Comparison of ENCODE assay signal across 22 mouse cellular contexts in genomic region chr8:126978028-126978427, GRCm38 (mm10). TPM values are rescaled to one million over a fixed set of nuclear protein-coding genes. Genes with fewer than 3 reads are reported as not detected.
DNase-seq lines count a peak whose midpoint lies in the region; ATAC-seq and TF ChIP-seq lines count a peak whose summit lies in the region.
"Had no signal": no experiment of that assay in that cellular context is flagged by ENCODE, and none has a peak within 500 bp of the region (broad histone marks: within the 10 kb centered on the region; RNA-seq: fewer than 3 reads in every experiment).

No protein-coding gene starts in this region.

- no peak overlapping the region for H3K9ac ChIP-seq in heart, embryonic 12.5 days
- H3K9ac ChIP-seq in ES-E14 (ENCODE audit: insufficient read depth, low read depth, low read length, poor library complexity, severe bottlenecking), result 0 out of 2 replicates have a peak overlapping the region, but pooled peaks have one; percentile 6
- H3K9ac ChIP-seq: embryonic facial prominence, embryonic 12.5 days; forebrain, embryonic 12.5 days; forebrain, postnatal 0 days had no signal

- H3K4me1 ChIP-seq in heart, embryonic 12.5 days (replicated peaks), result no peaks in the 10 kb centered on the region
- H3K4me1 ChIP-seq in ES-E14 (ENCODE audit: control insufficient read depth in 2 of 2, insufficient read depth in 2 of 2, low read length in 2 of 2, poor library complexity in 1 of 2), result peaks cover 1 to 3% of the 10 kb centered on the region in 2 experiments; a peak in 1 of 4 replicates
- H3K4me1 ChIP-seq: embryonic facial prominence, embryonic 12.5 days had no signal

- in situ Hi-C loops in ES-E14 (cut with MboI; ENCODE audit: low sequenced_read_pairs in 2 of 2, unreplicated experiment in 2 of 2), result no loop called here

- no peak overlapping the region for H3K27ac ChIP-seq in heart, embryonic 12.5 days (ENCODE audit: poor library complexity, severe bottlenecking)
- H3K27ac ChIP-seq in ES-E14 (ENCODE audit: insufficient read depth, low read depth, low read length, poor library complexity, severe bottlenecking), result no peak overlapping the region
- H3K27ac ChIP-seq: embryonic facial prominence, embryonic 10.5 days; embryonic facial prominence, embryonic 12.5 days; forebrain, embryonic 12.5 days had no signal

- H3K4me3 ChIP-seq in heart, embryonic 12.5 days, result no peak overlapping the region
- H3K4me3 ChIP-seq in ES-E14 (ENCODE audit: insufficient read depth in 1 of 2, low read depth in 1 of 2, low read length in 2 of 2, poor library complexity in 1 of 2, severe bottlenecking in 1 of 2) (no peak overlapping the region), myocyte (peak overlapping the region; percentile 15)
- H3K4me3 ChIP-seq: embryonic facial prominence, embryonic 10.5 days; forebrain, embryonic 12.5 days had no signal

- no peak overlapping the region for H3ac ChIP-seq in myocyte (ENCODE audit: control insufficient read depth, insufficient read length)

- H3K79me2 ChIP-seq in myocyte (ENCODE audit: control insufficient read depth, insufficient read depth), result no peaks in the 10 kb centered on the region

- peak; percentile 74 for DNase-seq in heart, adult 11 months
- no peak for DNase-seq in ES-E14 (ENCODE audit: low read depth, low spot score)
- DNase-seq in adrenal gland, adult 2 months, result no peak
- no peak for DNase-seq in embryo, embryonic 10 days (ENCODE audit: low spot score)
- DNase-seq: adrenal gland, postnatal 10 days; adrenal gland, postnatal 25 days; cerebellum, adult 11 months; cerebellum, adult 18-20 months; cerebellum, adult 8-10 months; cerebellum, adult 9-11 months; cerebellum, postnatal 14 days; cerebellum, postnatal 36 days; forebrain, postnatal 0 days had no signal

- ATAC-seq in heart, embryonic 12.5 days (ENCODE audit: insufficient number of reproducible peaks, low FRiP score), result no peak
- ATAC-seq: activated CD4-positive, CD25-positive, alpha-beta regulatory T cell, adult 4 months; forebrain, embryonic 14.5 days; forebrain, postnatal 0 days; Patski had no signal

- no peaks in the 10 kb centered on the region for H3K9me3 ChIP-seq in heart, embryonic 12.5 days (replicated peaks)
- H3K9me3 ChIP-seq in ES-E14 (ENCODE audit: control insufficient read depth, insufficient read depth, low read depth, low read length), result no peaks in the 10 kb centered on the region
- H3K9me3 ChIP-seq: embryonic facial prominence, embryonic 10.5 days; embryonic facial prominence, embryonic 12.5 days; forebrain, embryonic 12.5 days; G1E had no signal

- H3K4me2 ChIP-seq in heart, embryonic 12.5 days, result no peak overlapping the region
- no peak overlapping the region for H3K4me2 ChIP-seq in myocyte (ENCODE audit: low read depth)

- TF ChIP-seq POLR2A in myocyte (IDR thresholded peaks at IDR 0.05; ENCODE audit: insufficient read length, low read depth), result no peak

- 80% methylated on average over 10 of the region's 10 CpGs for WGBS in heart, embryonic 12.5 days

- peaks cover 8% of the 10 kb centered on the region; the same call in 1 of the 2 replicates for H3K27me3 ChIP-seq in heart, embryonic 12.5 days (replicated peaks)
- H3K27me3 ChIP-seq in myocyte (ENCODE audit: control insufficient read depth, insufficient read depth, insufficient read length), result no peaks in the 10 kb centered on the region

- no peaks in the 10 kb centered on the region for H3K36me3 ChIP-seq in heart, embryonic 12.5 days
- no peaks in the 10 kb centered on the region for H3K36me3 ChIP-seq in ES-E14 (ENCODE audit: control insufficient read depth, insufficient read depth, low read length, poor library complexity, severe bottlenecking)
- H3K36me3 ChIP-seq in myocyte (ENCODE audit: control insufficient read depth, insufficient read depth), result no peaks in the 10 kb centered on the region
- H3K36me3 ChIP-seq: embryonic facial prominence, embryonic 10.5 days; embryonic facial prominence, embryonic 12.5 days; forebrain, embryonic 12.5 days; G1E had no signal

TF ChIP-seq in ES-E14, 5 proteins besides CTCF, POLR2A, EP300 and RAD21:
- TF ChIP-seq ZC3H11A (IDR thresholded peaks at IDR 0.05; ENCODE audit: borderline replicate concordance, low read depth, low read length), result no peak
- no peak for TF ChIP-seq HCFC1 (IDR thresholded peaks at IDR 0.05; ENCODE audit: borderline replicate concordance, insufficient read depth, low read length)
- no peak for TF ChIP-seq CHD2 (IDR thresholded peaks at IDR 0.05; ENCODE audit: low read depth, low read length)
- no peak for TF ChIP-seq MAFK (IDR thresholded peaks at IDR 0.05; ENCODE audit: insufficient read depth, low read depth, low read length)

TF ChIP-seq in myocyte, 11 proteins besides CTCF, POLR2A, EP300 and RAD21:
- TF ChIP-seq CEBPB (IDR thresholded peaks at IDR 0.05; ENCODE audit: insufficient read depth, poor library complexity, severe bottlenecking) (no peak), E2F4 (IDR thresholded peaks at IDR 0.05; ENCODE audit: insufficient read depth) (no peak), TCF12 (IDR thresholded peaks at IDR 0.05; ENCODE audit: insufficient read depth, poor library complexity, severe bottlenecking) (no peak), MAX (IDR thresholded peaks at IDR 0.05; ENCODE audit: low read depth) (no peak), POLR2AphosphoS2 (IDR thresholded peaks at IDR 0.05; ENCODE audit: insufficient read length, low read depth) (no peak), SRF (IDR thresholded peaks at IDR 0.05; ENCODE audit: control insufficient read depth, insufficient read length, low read depth) (no peak), USF1 (IDR thresholded peaks at IDR 0.05; ENCODE audit: low read depth) (no peak), MYOG (IDR thresholded peaks at IDR 0.05; ENCODE audit: control insufficient read depth in 1 of 3, insufficient read depth in 1 of 3, insufficient read length in 2 of 3, low read depth in 2 of 3) (no peak), REST (IDR thresholded peaks at IDR 0.05; ENCODE audit: insufficient read depth, insufficient read length) (no peak), TCF3 (IDR thresholded peaks at IDR 0.05; ENCODE audit: insufficient read length, low read depth) (no peak), MYOD1 (IDR thresholded peaks at IDR 0.05; ENCODE audit: control insufficient read depth in 1 of 3, insufficient read length in 2 of 3, low read depth in 2 of 3) (no peak)

RNA-seq across cellular contexts. Expression of gene Rbm34, which starts 7.2 kb away (rescaled TPM):
- 16.8 and 17.9 TPM in 2 replicates for polyA plus RNA-seq in heart, embryonic 12.5 days (2016; fragmentation: Nextera tagmentation; extraction: Ambion mirVana)
- total RNA-seq in ES-E14 (2012; rRNA removed), result 22.4 and 32.5 TPM in 2 replicates
- polyA plus RNA-seq in myocyte (2012; fragmentation: generic; extraction: Trizol), result 4.9 TPM
- total RNA-seq in adrenal gland, adult 2 months (2021), result 10 to 100 TPM in 1 of 2 experiments, 1 to 10 TPM in 1; 9.2 to 12.1 TPM
- 3.0 and 5.0 TPM in 2 replicates for polyA plus RNA-seq in adrenal gland, adult 2 months (2012; rRNA removed)

RNA-seq across cellular contexts. Expression of gene Tomm20, which starts 32.4 kb away (rescaled TPM):
- 211 TPM in 2 replicates for polyA plus RNA-seq in heart, embryonic 12.5 days (2016; fragmentation: Nextera tagmentation; extraction: Ambion mirVana)
- total RNA-seq in ES-E14 (2012; rRNA removed), result 815 and 854 TPM in 2 replicates
- 327 TPM for polyA plus RNA-seq in myocyte (2012; fragmentation: generic; extraction: Trizol)
- 100 to 1,000 TPM; 171 to 206 TPM for total RNA-seq in adrenal gland, adult 2 months (2021)
- 1,002 and 1,582 TPM in 2 replicates for polyA plus RNA-seq in adrenal gland, adult 2 months (2012; rRNA removed)
